ENCODE assay signal across 8 mouse cellular contexts in the genomic region with DNA sequence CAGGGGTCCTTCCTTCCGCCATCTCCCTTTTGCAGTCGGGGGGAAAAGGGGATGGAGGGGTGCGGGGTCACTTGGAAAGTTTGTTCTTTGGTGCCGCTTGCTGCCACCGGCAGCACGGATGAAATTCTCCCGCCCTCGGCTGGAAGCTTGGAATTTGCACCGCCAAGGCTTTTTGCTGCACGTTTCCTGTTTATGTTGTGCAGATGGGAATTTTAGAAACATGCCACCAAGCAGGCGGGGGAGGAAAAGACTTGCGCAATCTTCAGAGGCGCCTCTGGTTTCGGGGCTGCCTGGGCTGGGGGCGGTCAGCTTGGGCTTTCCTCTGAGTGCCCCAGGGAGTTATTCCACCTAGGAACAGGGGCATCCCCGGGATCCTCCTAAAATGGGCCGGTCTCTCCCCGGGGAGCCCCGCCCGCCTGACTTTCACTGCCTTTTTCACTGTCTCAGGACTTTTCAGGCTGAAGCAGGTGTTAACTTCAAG. TPM values are rescaled to one million over a fixed set of nuclear protein-coding genes. Genes with fewer than 3 reads are reported as not detected.
A peak's percentile ranks its signal among the peaks of the same experiment; 100 is the strongest.
DNase-seq lines count a peak whose midpoint lies in the region; ATAC-seq and TF ChIP-seq lines count a peak whose summit lies in the region.

No protein-coding gene starts in this region.

- peak; percentile 70 for DNase-seq in 3T3-L1 (ENCODE audit: low read depth, low spot score)
- DNase-seq in adrenal gland, adult (ENCODE audit: inconsistent age in 2 of 2, low spot score in 1 of 2), result peak; percentile 68 to 90
- DNase-seq in kidney, postnatal 0 days (ENCODE audit: low spot score), result peak; percentile 87
- DNase-seq in liver, embryonic 13.5 days, result no peak
- peak; percentile 61 to 67 for DNase-seq in urinary bladder, postnatal 4 days (ENCODE audit: low spot score in 2 of 2)

- peak overlapping the region; percentile 86 for H3K9ac ChIP-seq in embryonic facial prominence, embryonic 15.5 days
- H3K9ac ChIP-seq in heart, embryonic 15.5 days, result peak overlapping the region; percentile 93
- H3K9ac ChIP-seq in kidney, postnatal 0 days (ENCODE audit: low read depth, low read length), result peak overlapping the region; percentile 98
- H3K9ac ChIP-seq in liver, embryonic 13.5 days, result peak overlapping the region; percentile 67
- H3K9ac ChIP-seq in neural tube, embryonic 13.5 days, result peak overlapping the region; percentile 96

- peak overlapping the region; percentile 84 for H3K4me3 ChIP-seq in embryonic facial prominence, embryonic 15.5 days (replicated peaks)
- peak overlapping the region; percentile 88 for H3K4me3 ChIP-seq in heart, embryonic 15.5 days
- H3K4me3 ChIP-seq in kidney, postnatal 0 days (replicated peaks; ENCODE audit: low read depth, low read length), result peak overlapping the region; percentile 96
- H3K4me3 ChIP-seq in liver, embryonic 13.5 days (replicated peaks), result peak overlapping the region; percentile 64
- peak overlapping the region; percentile 90 for H3K4me3 ChIP-seq in neural tube, embryonic 13.5 days

- ATAC-seq in embryonic facial prominence, embryonic 15.5 days (ENCODE audit: insufficient number of reproducible peaks, low FRiP score, low TSS enrichment, low read depth), result peak; percentile 11; the same call in 1 of the 2 replicates
- ATAC-seq in heart, embryonic 15.5 days (replicated peaks; ENCODE audit: insufficient number of reproducible peaks, insufficient read depth, low FRiP score, low read depth), result no peak
- peak; percentile 50 for ATAC-seq in kidney, postnatal 0 days (replicated peaks; ENCODE audit: low FRiP score, low read depth)
- no peak for ATAC-seq in liver, embryonic 13.5 days (ENCODE audit: low read depth)
- peak; percentile 25; the same call in 1 of the 2 replicates for ATAC-seq in neural tube, embryonic 13.5 days (ENCODE audit: low read depth)

- H3K27me3 ChIP-seq in embryonic facial prominence, embryonic 15.5 days, result no peaks in the 10 kb centered on the region; the same call in 1 of the 2 replicates
- H3K27me3 ChIP-seq in heart, embryonic 15.5 days, result no peaks in the 10 kb centered on the region
- no peaks in the 10 kb centered on the region for H3K27me3 ChIP-seq in kidney, postnatal 0 days (ENCODE audit: insufficient read depth, low read length)
- peaks cover 88% of the 10 kb centered on the region for H3K27me3 ChIP-seq in liver, embryonic 13.5 days
- peaks cover 14% of the 10 kb centered on the region for H3K27me3 ChIP-seq in neural tube, embryonic 13.5 days

- peak overlapping the region; percentile 85 for H3K4me2 ChIP-seq in embryonic facial prominence, embryonic 15.5 days (replicated peaks)
- H3K4me2 ChIP-seq in heart, embryonic 15.5 days, result peak overlapping the region; percentile 92
- H3K4me2 ChIP-seq in kidney, postnatal 0 days (ENCODE audit: low read length), result peak overlapping the region; percentile 74
- H3K4me2 ChIP-seq in liver, embryonic 13.5 days, result peak overlapping the region; percentile 70
- H3K4me2 ChIP-seq in neural tube, embryonic 13.5 days, result peak overlapping the region; percentile 87

- no peaks in the 10 kb centered on the region for H3K36me3 ChIP-seq in embryonic facial prominence, embryonic 15.5 days
- no peaks in the 10 kb centered on the region for H3K36me3 ChIP-seq in heart, embryonic 15.5 days
- no peaks in the 10 kb centered on the region for H3K36me3 ChIP-seq in kidney, postnatal 0 days (ENCODE audit: insufficient read depth, low read length)
- no peaks in the 10 kb centered on the region for H3K36me3 ChIP-seq in liver, embryonic 13.5 days
- no peaks in the 10 kb centered on the region for H3K36me3 ChIP-seq in neural tube, embryonic 13.5 days

- H3K4me1 ChIP-seq in embryonic facial prominence, embryonic 15.5 days, result peaks cover 25% of the 10 kb centered on the region
- H3K4me1 ChIP-seq in heart, embryonic 15.5 days (replicated peaks), result peaks cover 37% of the 10 kb centered on the region
- H3K4me1 ChIP-seq in kidney, postnatal 0 days (replicated peaks; ENCODE audit: insufficient read depth, low read length), result peaks cover 16% of the 10 kb centered on the region
- H3K4me1 ChIP-seq in liver, embryonic 13.5 days (replicated peaks), result peaks cover 33% of the 10 kb centered on the region
- peaks cover 31% of the 10 kb centered on the region for H3K4me1 ChIP-seq in neural tube, embryonic 13.5 days (replicated peaks)

- peak overlapping the region; percentile 98 for H3K27ac ChIP-seq in embryonic facial prominence, embryonic 15.5 days (replicated peaks)
- peak overlapping the region; percentile 99 for H3K27ac ChIP-seq in heart, embryonic 15.5 days
- peak overlapping the region; percentile 100 for H3K27ac ChIP-seq in kidney, postnatal 0 days
- peak overlapping the region; percentile 83 for H3K27ac ChIP-seq in liver, embryonic 13.5 days
- H3K27ac ChIP-seq in neural tube, embryonic 13.5 days (replicated peaks), result peak overlapping the region; percentile 99

- no peak for TF ChIP-seq CTCF in kidney, postnatal 0 days (IDR thresholded peaks at IDR 0.05; ENCODE audit: low read depth)

- WGBS in embryonic facial prominence, embryonic 15.5 days, result under 1% methylated on average over 20 of the region's 20 CpGs
- under 1% methylated on average over 18 of the region's 20 CpGs for WGBS in heart, embryonic 15.5 days
- 1% methylated on average over 20 of the region's 20 CpGs for WGBS in kidney, postnatal 0 days
- WGBS in liver, embryonic 13.5 days (ENCODE audit: insufficient replicate concordance), result under 1% methylated on average over 20 of the region's 20 CpGs
- WGBS in neural tube, embryonic 13.5 days, result under 1% methylated on average over 20 of the region's 20 CpGs

- H3K9me3 ChIP-seq in embryonic facial prominence, embryonic 15.5 days (replicated peaks), result no peaks in the 10 kb centered on the region
- no peaks in the 10 kb centered on the region for H3K9me3 ChIP-seq in heart, embryonic 15.5 days (replicated peaks)
- no peaks in the 10 kb centered on the region for H3K9me3 ChIP-seq in kidney, postnatal 0 days (replicated peaks; ENCODE audit: low read length)
- H3K9me3 ChIP-seq in liver, embryonic 13.5 days (replicated peaks), result no peaks in the 10 kb centered on the region
- no peaks in the 10 kb centered on the region for H3K9me3 ChIP-seq in neural tube, embryonic 13.5 days

RNA-seq across cellular contexts. Expression of gene Sbf2, which starts 0.5 kb away (rescaled TPM):
- polyA plus RNA-seq in embryonic facial prominence, embryonic 15.5 days (2015; fragmentation: Nextera tagmentation; extraction: Ambion mirVana), result 27.7 and 28.4 TPM in 2 replicates
- polyA plus RNA-seq in heart, embryonic 15.5 days (2015; fragmentation: Nextera tagmentation; extraction: Ambion mirVana), result 30.8 TPM in 2 replicates
- 26.9 and 27.5 TPM in 2 replicates for polyA plus RNA-seq in kidney, postnatal 0 days (2015; fragmentation: Nextera tagmentation; extraction: Ambion mirVana)
- 5.3 and 5.4 TPM in 2 replicates for polyA plus RNA-seq in liver, embryonic 13.5 days (2015; fragmentation: Nextera tagmentation; extraction: Ambion mirVana)
- polyA plus RNA-seq in neural tube, embryonic 13.5 days (2015; fragmentation: Nextera tagmentation; extraction: Ambion mirVana), result 47.4 and 48.5 TPM in 2 replicates

RNA-seq across cellular contexts. Expression of gene Adm, which starts 12.3 kb away (rescaled TPM):
- polyA plus RNA-seq in embryonic facial prominence, embryonic 15.5 days (2015; fragmentation: Nextera tagmentation; extraction: Ambion mirVana), result 5.5 and 5.6 TPM in 2 replicates
- 18.4 and 20.5 TPM in 2 replicates for polyA plus RNA-seq in heart, embryonic 15.5 days (2015; fragmentation: Nextera tagmentation; extraction: Ambion mirVana)
- 9.9 and 10.6 TPM in 2 replicates for polyA plus RNA-seq in kidney, postnatal 0 days (2015; fragmentation: Nextera tagmentation; extraction: Ambion mirVana)
- polyA plus RNA-seq in liver, embryonic 13.5 days (2015; fragmentation: Nextera tagmentation; extraction: Ambion mirVana), result 4.2 and 5.1 TPM in 2 replicates
- 2.7 and 4.8 TPM in 2 replicates for polyA plus RNA-seq in neural tube, embryonic 13.5 days (2015; fragmentation: Nextera tagmentation; extraction: Ambion mirVana)

Comparison
In these comparisons a context has a peak if more than half of its experiments do, and no peak if none do; other contexts are left out.
1. ATAC-seq: peak in embryonic facial prominence, embryonic 15.5 days (single experiment), kidney, postnatal 0 days (single experiment) and neural tube, embryonic 13.5 days (single experiment); none in heart, embryonic 15.5 days (single experiment) and liver, embryonic 13.5 days (single experiment).
2. Peak in every context shown above with its lines, with median percentiles within 50 percentile points of each other: H3K27ac ChIP-seq, H3K4me2 ChIP-seq, H3K4me3 ChIP-seq and H3K9ac ChIP-seq.